Mouse (Mus musculus) forebrain, embryonic 16.5 days (tissue): Measurements from ENCODE around the gene Bcas2. TPM values are rescaled to one million over a fixed set of nuclear protein-coding genes. Genes with fewer than 3 reads are reported as not detected.
A peak's percentile ranks its signal among the peaks of the same experiment; 100 is the strongest.
"Not testable (repeated sequence)": the region's sequence is repeated elsewhere in the genome, so short reads cannot be mapped to it uniquely, and the experiment has no call there.

Experiments
- ATAC-seq: fragments of 200-750 bp; cut with Nextera tagmentation; 2 replicates; pipeline ENCODE4 v1.8.0; 2017; ENCODE audit warnings: mild to moderate bottlenecking, moderate library complexity
- H3K27ac ChIP-seq: fragments of 300-500 bp; sonication (generic); 2 replicates; pipeline ENCODE4 v1.5.1; 2014; ENCODE audit warnings: low read length, control low read depth
- H3K27me3 ChIP-seq: fragments of 300-500 bp; sonication (generic); replicated peaks from 2 replicates; pipeline ENCODE4 v1.6.1; 2014; ENCODE audit warnings: low read length; ENCODE audit not compliant: control insufficient read depth, insufficient read depth
- H3K36me3 ChIP-seq: fragments of 300-500 bp; sonication (generic); 2 replicates; pipeline ENCODE4 v1.6.1; 2014; ENCODE audit not compliant: control insufficient read depth, insufficient read depth
- H3K4me1 ChIP-seq: fragments of 300-500 bp; sonication (generic); replicated peaks from 2 replicates; pipeline ENCODE4 v1.6.1; 2014; ENCODE audit warnings: low read length; ENCODE audit not compliant: control insufficient read depth, insufficient read depth
- H3K4me2 ChIP-seq: fragments of 300-500 bp; sonication (generic); 2 replicates; pipeline ENCODE4 v1.6.1; 2014; ENCODE audit warnings: mild to moderate bottlenecking, low read length, control low read depth
- H3K4me3 ChIP-seq: fragments of 300-500 bp; sonication (generic); replicated peaks from 2 replicates; pipeline ENCODE4 v1.5.1; 2014; ENCODE audit warnings: mild to moderate bottlenecking, low read length, control low read depth
- H3K9ac ChIP-seq: fragments of 300-500 bp; sonication (generic); replicated peaks from 2 replicates; pipeline ENCODE4 v1.6.1; 2014; ENCODE audit warnings: low read depth, low read length, control low read depth
- H3K9me3 ChIP-seq: fragments of 300-500 bp; sonication (generic); 2 replicates; pipeline ENCODE4 v1.6.1; 2016; ENCODE audit warnings: low read length; ENCODE audit not compliant: control insufficient read depth
- WGBS: fragments of 180-500 bp; shearing (Covaris S2); extraction: QIAGEN DNeasy Blood & Tissue Kit; methylation state at CpG from one replicate; pipeline ENCODE4 v1.1.7; 2014; 5-methylcytosine and 5-hydroxymethylcytosine counted together
- polyA plus RNA-seq: library from polyadenylated mRNA; unstranded; fragments of >200 nt; fragmentation: Nextera tagmentation; extraction: Ambion mirVana; gene quantifications from 2 replicates; pipeline ENCODE4 v1.2.1, GENCODE M21; 2015

Gene Bcas2
- polyA plus RNA-seq, 1 experiment from 2014 or later, result 242 TPM

DNA sequence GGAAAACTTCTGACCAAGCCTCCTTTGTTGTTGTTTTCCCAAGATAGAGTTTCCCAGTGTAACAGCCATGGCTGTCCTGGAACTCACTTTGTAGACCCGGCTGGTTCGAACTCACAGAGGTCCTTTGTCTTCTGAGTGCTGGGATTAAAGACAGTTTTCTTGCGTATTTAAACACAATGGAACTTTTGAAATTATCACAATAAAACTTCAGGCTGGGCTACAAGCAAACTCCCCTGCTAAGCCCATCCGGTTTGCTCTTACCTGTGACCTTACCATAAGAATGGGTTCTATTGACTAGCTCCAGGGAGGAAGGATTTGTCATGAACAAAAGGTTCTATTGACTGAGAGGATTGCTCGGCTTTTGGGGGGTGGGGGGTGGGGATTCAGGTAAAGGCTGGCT is 36.3 kb downstream of the Bcas2 start:
- Histone ChIP-seq H3K9ac (no peak overlapping the region), H3K4me2 (no peak overlapping the region), H3K4me3 (no peak overlapping the region), H3K4me1 (no peaks in the 10 kb centered on the region), H3K27ac (no peak overlapping the region), H3K27me3 (no peaks in the 10 kb centered on the region), H3K9me3 (no peaks in the 10 kb centered on the region), H3K36me3 (no peaks in the 10 kb centered on the region)
- WGBS, result 16% methylated on average over 5 of the region's 5 CpGs
- no peak for ATAC-seq

DNA sequence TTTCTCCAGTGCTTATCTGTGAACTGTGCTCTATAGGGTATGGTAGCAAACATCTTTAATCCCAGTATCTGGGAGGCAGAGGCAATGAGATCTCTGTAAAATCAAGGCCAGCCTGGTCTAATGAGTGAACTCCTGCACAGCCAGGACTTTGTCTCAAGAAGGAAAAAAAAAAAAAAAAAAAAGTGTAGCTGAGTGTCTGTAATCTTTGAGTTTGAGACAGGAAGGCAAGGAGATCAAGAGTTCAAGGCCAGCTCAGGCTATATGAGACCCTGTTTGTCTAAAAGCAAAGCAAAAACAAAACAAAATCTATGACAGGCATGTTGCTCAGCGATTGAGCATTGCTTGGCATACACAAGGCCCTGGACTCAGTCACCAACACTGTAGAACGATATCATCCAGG is 36.8 kb downstream of the Bcas2 start:
- Histone ChIP-seq H3K27ac (no peak overlapping the region), H3K4me1 (no peaks in the 10 kb centered on the region), H3K9me3 (no peaks in the 10 kb centered on the region), H3K4me3 (no peak overlapping the region), H3K4me2 (no peak overlapping the region), H3K36me3 (no peaks in the 10 kb centered on the region), H3K27me3 (no peaks in the 10 kb centered on the region), H3K9ac (no peak overlapping the region)
- ATAC-seq, result no peak
- WGBS, result 72% methylated on average over 2 of the region's 2 CpGs

DNA sequence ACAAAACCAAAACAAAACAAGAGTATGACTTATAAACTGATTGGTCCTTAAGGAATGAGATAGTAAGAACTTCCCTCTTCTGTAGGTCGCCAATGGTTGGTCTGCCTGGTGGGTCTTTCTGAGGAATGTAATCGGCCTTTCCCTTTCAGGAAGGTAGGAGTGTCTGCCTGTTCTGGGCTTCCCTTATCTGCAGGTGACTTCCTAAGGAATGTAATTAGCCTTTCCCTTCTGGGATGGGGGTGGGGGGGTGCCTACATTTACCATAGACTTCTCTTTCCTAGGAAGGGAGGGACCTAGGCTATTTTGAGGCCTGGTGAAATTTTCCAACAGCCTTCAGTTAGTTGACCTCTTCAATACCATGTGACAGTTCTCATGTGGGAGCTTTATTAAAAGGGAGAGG is 39.6 kb downstream of the Bcas2 start:
- no peak overlapping the region for H3K9ac ChIP-seq
- H3K4me1 ChIP-seq, result no peaks in the 10 kb centered on the region
- ATAC-seq, result no peak
- H3K4me3 ChIP-seq, result no peak overlapping the region
- 87% methylated on average over 2 of the region's 2 CpGs for WGBS
- H3K27ac ChIP-seq, result no peak overlapping the region
- H3K9me3 ChIP-seq, result no peaks in the 10 kb centered on the region
- H3K27me3 ChIP-seq, result no peaks in the 10 kb centered on the region
- no peaks in the 10 kb centered on the region for H3K36me3 ChIP-seq
- no peak overlapping the region for H3K4me2 ChIP-seq

DNA sequence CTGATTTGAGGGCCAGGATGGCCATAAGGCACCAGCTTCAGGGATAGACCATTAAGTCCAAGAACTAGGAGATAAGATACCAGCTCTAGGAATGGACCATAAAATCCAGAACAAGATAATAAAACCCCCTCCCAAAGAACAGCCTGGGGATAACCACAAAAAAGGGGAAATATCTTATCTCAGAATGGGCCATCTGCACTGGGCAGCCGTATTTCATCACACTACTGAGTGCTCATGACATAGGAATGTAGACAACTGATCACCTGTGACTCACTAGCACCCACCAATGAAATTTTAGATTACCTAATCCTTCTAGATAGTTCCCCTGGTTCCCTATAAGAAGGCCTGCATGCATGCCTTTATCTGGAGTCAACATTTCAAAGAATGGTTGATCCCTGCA is 40.7 kb downstream of the Bcas2 start:
- Histone ChIP-seq H3K9ac (no peak overlapping the region), H3K4me1 (no peaks in the 10 kb centered on the region), H3K4me2 (no peak overlapping the region), H3K9me3 (no peaks in the 10 kb centered on the region), H3K36me3 (no peaks in the 10 kb centered on the region), H3K4me3 (no peak overlapping the region), H3K27me3 (no peaks in the 10 kb centered on the region), H3K27ac (no peak overlapping the region)
- ATAC-seq, result no peak
- 100% methylated on average over 1 of the region's 1 CpGs for WGBS

DNA sequence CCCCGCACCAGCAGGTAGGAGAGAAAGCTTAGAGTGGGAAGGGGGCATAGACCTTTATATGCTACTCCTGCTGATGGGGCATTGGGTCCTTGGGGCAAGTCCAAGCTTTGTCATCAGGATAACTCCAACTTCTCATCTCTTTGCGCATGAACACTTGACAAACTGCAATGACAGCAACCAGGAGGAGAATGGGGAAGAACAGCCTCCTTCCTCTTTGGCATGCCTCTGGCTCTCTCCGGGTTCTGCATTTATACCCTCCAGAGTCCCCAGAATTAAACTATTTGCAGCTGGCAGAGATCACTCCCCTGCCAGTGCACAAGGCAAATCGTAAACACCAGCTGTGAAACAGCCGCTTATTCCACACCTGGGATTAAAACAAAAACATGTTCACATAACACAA is 42.1 kb downstream of the Bcas2 start:
- 87% methylated on average over 5 of the region's 5 CpGs for WGBS
- H3K9me3 ChIP-seq, result no peaks in the 10 kb centered on the region; the same call in 1 of the 2 replicates
- no peak for ATAC-seq

DNA sequence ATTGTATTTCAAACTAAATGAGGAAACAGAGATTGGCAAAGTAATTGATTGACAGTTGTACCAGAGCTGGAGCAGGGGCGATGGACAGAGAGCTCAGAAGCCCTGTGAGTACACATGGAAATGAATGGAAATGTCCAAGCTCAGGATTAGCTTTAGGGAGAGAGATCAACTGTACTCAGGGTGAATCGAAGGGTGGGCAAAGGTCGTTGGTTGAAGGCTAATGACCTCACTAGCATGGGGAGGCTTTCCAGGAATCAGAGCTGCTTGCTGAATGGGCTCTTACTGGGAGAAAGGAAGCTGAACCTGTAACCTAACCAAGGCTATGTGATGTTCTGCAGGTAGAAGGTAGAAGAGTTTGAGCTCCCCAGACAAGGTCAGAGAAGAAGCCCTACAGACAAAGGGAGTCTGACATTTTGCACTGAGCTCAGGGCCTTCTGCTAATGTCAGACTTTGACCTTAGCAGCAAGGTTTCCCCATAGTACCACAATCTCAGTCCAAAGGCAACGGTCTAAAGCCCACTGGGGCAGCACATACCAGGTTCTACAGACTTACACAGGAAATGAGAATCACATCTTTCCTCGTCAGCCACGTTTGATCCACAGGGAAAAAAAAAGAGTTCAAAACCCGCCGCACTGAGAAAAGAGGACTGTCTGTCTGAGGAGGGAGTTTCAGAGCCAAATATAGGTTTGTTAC is 43.3 kb downstream of the Bcas2 start:
- Histone ChIP-seq H3K36me3 (no peaks in the 10 kb centered on the region), H3K4me3 (no peak overlapping the region), H3K4me1 (no peaks in the 10 kb centered on the region), H3K27me3 (no peaks in the 10 kb centered on the region), H3K9me3 (no peaks in the 10 kb centered on the region; the same call in 1 of the 2 replicates), H3K9ac (no peak overlapping the region), H3K4me2 (no peak overlapping the region), H3K27ac (no peak overlapping the region)
- ATAC-seq, result no peak
- WGBS, result 83% methylated on average over 8 of the region's 8 CpGs

More for the DNA sequence above, 42.1 kb downstream of the Bcas2 start:
- H3K4me3 ChIP-seq, result no peak overlapping the region
- H3K9ac ChIP-seq, result no peak overlapping the region
- H3K4me2 ChIP-seq, result no peak overlapping the region
- no peaks in the 10 kb centered on the region for H3K36me3 ChIP-seq
- no peaks in the 10 kb centered on the region for H3K4me1 ChIP-seq
- H3K27me3 ChIP-seq, result no peaks in the 10 kb centered on the region
- H3K27ac ChIP-seq, result no peak overlapping the region

DNA sequence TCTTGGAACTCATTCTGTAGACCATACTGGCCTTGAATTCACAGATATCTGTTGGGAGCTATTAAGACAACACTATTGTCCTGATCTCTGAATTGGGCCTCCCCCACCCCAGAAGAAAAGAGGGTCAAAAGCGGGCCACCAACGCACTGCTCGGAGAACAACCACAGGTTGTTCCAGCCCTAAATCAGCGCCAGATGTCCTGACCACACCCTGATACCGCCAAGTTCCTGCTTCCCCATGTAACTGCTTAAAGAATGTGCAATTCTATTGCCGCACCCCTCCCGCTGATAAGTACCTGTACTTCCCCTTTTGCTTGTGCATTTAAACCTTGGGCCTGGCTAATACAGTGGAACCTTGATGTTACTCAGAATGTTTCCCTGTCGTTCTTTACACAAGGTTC is 43.9 kb downstream of the Bcas2 start:
- H3K4me2 ChIP-seq, H3K9me3 ChIP-seq, H3K36me3 ChIP-seq, H3K4me1 ChIP-seq, ATAC-seq, H3K4me3 ChIP-seq, H3K9ac ChIP-seq, H3K27ac ChIP-seq, H3K27me3 ChIP-seq: not testable (repeated sequence)
- WGBS, result 96% methylated on average over 8 of the region's 8 CpGs

DNA sequence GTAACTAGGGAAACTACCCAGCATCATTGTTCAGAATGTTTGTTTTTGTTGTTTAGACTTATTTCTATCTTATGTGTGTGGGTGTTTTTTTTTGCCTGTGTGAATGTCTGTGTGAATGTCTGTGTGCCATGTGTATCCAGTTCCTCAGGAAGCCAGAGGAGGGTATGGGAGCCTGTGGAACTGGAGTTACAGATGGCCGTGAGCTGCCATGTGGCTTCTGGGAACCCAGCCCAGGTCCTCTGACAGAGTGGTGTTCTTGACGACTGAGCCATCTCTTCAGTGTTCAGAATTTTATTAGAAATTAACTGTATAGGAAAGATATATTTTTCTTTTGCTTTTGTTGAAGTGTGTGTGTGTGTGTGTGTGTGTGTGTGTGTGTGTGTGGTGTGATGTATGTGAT is 50.0 kb downstream of the Bcas2 start:
- no peaks in the 10 kb centered on the region; the same call in 1 of the 2 replicates for H3K9me3 ChIP-seq
- 52% methylated on average over 2 of the region's 2 CpGs for WGBS
- ATAC-seq, result peak; percentile 79
- no peaks in the 10 kb centered on the region for H3K4me1 ChIP-seq
- H3K9ac ChIP-seq, result no peak overlapping the region
- H3K27me3 ChIP-seq, result no peaks in the 10 kb centered on the region
- H3K27ac ChIP-seq, result no peak overlapping the region
- H3K4me2 ChIP-seq, result no peak overlapping the region
- H3K36me3 ChIP-seq, result no peaks in the 10 kb centered on the region
- no peak overlapping the region for H3K4me3 ChIP-seq

DNA sequence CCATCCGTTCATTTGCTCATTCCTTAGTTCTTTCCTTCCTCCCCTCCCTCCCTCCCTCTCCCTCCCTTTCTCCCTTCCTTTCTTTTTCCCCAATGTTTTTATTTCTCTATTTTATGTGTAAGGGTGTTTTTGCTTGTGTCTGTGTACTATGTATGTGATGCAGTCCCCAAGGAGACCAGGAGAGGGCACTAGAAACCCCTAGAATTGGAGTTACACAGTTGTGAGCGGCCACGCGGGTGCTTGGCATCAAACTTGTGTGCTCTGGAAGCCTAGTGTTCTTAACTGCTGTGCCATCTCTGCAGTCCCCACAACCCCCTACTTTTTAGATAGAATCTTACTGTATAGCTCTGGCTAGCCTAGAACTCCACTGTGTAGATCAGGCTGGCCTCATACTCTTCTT is 52.3 kb downstream of the Bcas2 start:
- WGBS, result 73% methylated on average over 4 of the region's 4 CpGs
- no peak for ATAC-seq
- Histone ChIP-seq H3K27ac (no peak overlapping the region), H3K9me3 (peaks cover 6% of the 10 kb centered on the region), H3K9ac (no peak overlapping the region), H3K4me2 (no peak overlapping the region), H3K4me1 (no peaks in the 10 kb centered on the region), H3K27me3 (no peaks in the 10 kb centered on the region), H3K4me3 (no peak overlapping the region), H3K36me3 (no peaks in the 10 kb centered on the region)

DNA sequence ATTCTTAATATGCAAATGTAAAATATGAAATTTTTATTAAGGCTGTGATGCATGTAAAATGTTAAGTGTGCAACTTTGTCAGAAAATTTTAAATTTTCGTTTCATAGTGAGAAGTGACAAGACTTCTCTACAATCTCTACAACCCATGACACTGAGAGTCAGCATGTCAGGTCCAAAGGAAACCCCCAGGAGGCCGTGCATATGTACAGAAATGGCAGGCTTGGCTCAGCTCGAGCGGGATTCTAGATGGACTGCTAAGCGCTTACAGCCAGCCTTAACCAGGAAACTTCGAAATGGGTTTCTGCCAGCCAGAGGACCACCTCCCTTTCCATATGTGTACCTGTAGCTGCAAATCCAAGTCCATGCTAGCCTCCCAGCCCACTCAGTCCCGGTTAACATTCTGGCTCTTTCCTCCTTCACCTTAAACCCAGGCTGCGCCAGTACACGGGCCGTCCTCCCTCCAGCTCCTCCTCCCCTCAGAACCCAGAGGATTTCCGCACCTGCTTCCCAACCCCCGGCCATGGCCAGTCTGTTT is 52.8 kb downstream of the Bcas2 start:
- 84% methylated on average over 12 of the region's 12 CpGs for WGBS
- H3K4me1 ChIP-seq, result no peaks in the 10 kb centered on the region
- no peaks in the 10 kb centered on the region for H3K36me3 ChIP-seq
- no peak overlapping the region for H3K27ac ChIP-seq
- ATAC-seq, result no peak
- no peak overlapping the region for H3K4me3 ChIP-seq
- no peaks in the 10 kb centered on the region for H3K27me3 ChIP-seq
- H3K4me2 ChIP-seq, result no peak overlapping the region
- peaks cover 6% of the 10 kb centered on the region for H3K9me3 ChIP-seq
- H3K9ac ChIP-seq, result no peak overlapping the region
